ENCODE assay signal across 8 mouse cellular contexts in the genomic region with DNA sequence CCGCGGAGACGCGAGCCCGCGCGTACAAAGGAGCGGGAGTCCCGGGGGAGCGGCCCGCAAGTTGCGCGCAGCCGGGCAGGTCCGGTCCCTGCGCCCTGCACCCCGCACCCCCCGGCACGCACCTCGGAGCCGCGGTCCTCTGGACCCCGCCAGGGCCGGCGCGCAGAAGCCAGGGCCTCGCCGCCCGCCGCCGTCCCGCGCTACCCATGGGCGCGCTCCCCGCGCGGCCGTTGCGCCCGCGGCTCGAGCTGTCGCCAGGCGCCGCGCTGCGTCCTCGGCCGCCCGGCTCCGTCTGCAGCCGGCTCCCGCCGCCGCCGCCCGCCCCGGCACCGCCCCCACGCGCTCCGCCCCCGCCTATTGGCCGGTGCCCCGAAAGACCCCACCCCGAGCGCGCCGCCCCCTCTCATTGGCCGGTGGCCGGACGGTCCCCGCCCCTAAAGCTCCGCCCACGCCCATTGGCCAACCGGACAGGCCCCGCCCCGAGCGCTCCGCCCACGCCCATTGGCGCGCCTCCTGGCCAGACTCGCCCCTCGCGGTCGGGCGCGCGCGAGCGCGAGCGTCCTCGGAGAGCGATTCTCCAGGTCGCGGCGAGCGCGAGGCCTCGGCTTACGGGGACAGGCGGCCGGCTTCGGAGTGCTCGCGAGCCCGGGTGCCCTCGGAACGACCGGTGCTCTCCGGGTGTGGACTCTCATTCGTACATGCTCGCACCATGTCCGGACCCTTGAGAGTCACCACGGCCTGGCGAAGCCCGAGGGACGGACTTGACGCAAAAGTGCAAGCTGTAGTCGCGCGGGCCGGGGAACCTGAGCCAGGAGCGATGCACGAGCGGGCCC. TPM values are rescaled to one million over a fixed set of nuclear protein-coding genes. Genes with fewer than 3 reads are reported as not detected.
DNase-seq lines count a peak whose midpoint lies in the region; ATAC-seq and TF ChIP-seq lines count a peak whose summit lies in the region.

A gene (minus strand): TSS at position 276 of the 833 bp plus-strand sequence.

- H3K9me3 ChIP-seq in ES-Bruce4 (replicated peaks; ENCODE audit: control insufficient read depth, insufficient read depth, low read length, poor library complexity, severe bottlenecking), result no peaks in the 10 kb centered on the region
- no peaks in the 10 kb centered on the region for H3K9me3 ChIP-seq in forebrain, embryonic 14.5 days (replicated peaks; ENCODE audit: control insufficient read depth, low read length)
- H3K9me3 ChIP-seq in liver, postnatal 0 days (ENCODE audit: low read length), result no peaks in the 10 kb centered on the region
- H3K9me3 ChIP-seq in neural tube, embryonic 13.5 days, result no peaks in the 10 kb centered on the region

- H3K4me2 ChIP-seq in forebrain, embryonic 14.5 days (ENCODE audit: low read length), result peak within 1 kb of the TSS; percentile 91
- H3K4me2 ChIP-seq in liver, postnatal 0 days (ENCODE audit: low read depth, low read length), result peak within 1 kb of the TSS; percentile 93
- H3K4me2 ChIP-seq in neural tube, embryonic 13.5 days, result peak within 1 kb of the TSS; percentile 69

- no peak for TF ChIP-seq CTCF in ES-Bruce4 (IDR thresholded peaks at IDR 0.05; ENCODE audit: low read depth, low read length)
- no peak for TF ChIP-seq CTCF in liver, postnatal 0 days (IDR thresholded peaks at IDR 0.05; ENCODE audit: low read depth)

- under 1% methylated on average over 99 of the region's 129 CpGs for WGBS in forebrain, embryonic 14.5 days
- WGBS in liver, postnatal 0 days (ENCODE audit: insufficient replicate concordance), result under 1% methylated on average over 78 of the region's 129 CpGs
- 0% methylated on average over 92 of the region's 129 CpGs for WGBS in neural tube, embryonic 13.5 days

- peak; percentile 99 for DNase-seq in cerebellum, adult 11 months
- DNase-seq in forebrain, embryonic 14.5 days (ENCODE audit: low spot score), result peak; percentile 97
- peak; percentile 100 for DNase-seq in heart, postnatal 14 days
- peak; percentile 97 for DNase-seq in layer of hippocampus, adult 11-12 months (ENCODE audit: low spot score)
- peak; percentile 98 for DNase-seq in liver, postnatal 0 days
- peak; percentile 81 for DNase-seq in telencephalon, adult 2 months (ENCODE audit: low read depth, low spot score)

- H3K27me3 ChIP-seq in ES-Bruce4 (ENCODE audit: control insufficient read depth, insufficient read depth, low read length, poor library complexity, severe bottlenecking), result no peaks in the 10 kb centered on the region
- no peaks in the 10 kb centered on the region for H3K27me3 ChIP-seq in forebrain, embryonic 14.5 days (replicated peaks; ENCODE audit: control insufficient read depth, insufficient read depth, low read length)
- H3K27me3 ChIP-seq in liver, postnatal 0 days (ENCODE audit: insufficient read depth, low read length), result 0 out of 2 replicates have a peak, but pooled peaks cover 2% of the 10 kb centered on the region
- H3K27me3 ChIP-seq in neural tube, embryonic 13.5 days, result peaks cover 20% of the 10 kb centered on the region

- no peak within 1 kb of the TSS for H3K27ac ChIP-seq in ES-Bruce4 (ENCODE audit: insufficient read depth, low read length)
- H3K27ac ChIP-seq in forebrain, embryonic 14.5 days (ENCODE audit: low read depth, low read length), result peak within 1 kb of the TSS; percentile 48
- H3K27ac ChIP-seq in liver, postnatal 0 days (ENCODE audit: low read depth), result peak within 1 kb of the TSS; percentile 77
- peak within 1 kb of the TSS; percentile 85 for H3K27ac ChIP-seq in neural tube, embryonic 13.5 days (replicated peaks)

- peak within 1 kb of the TSS; percentile 82 for H3K4me3 ChIP-seq in ES-Bruce4 (ENCODE audit: low read depth, low read length)
- H3K4me3 ChIP-seq in forebrain, embryonic 14.5 days (ENCODE audit: low read depth, low read length), result peak within 1 kb of the TSS; percentile 77
- peak within 1 kb of the TSS; percentile 64 for H3K4me3 ChIP-seq in liver, postnatal 0 days (ENCODE audit: low read depth, low read length)
- H3K4me3 ChIP-seq in neural tube, embryonic 13.5 days, result peak within 1 kb of the TSS; percentile 86

- H3K9ac ChIP-seq in ES-Bruce4 (ENCODE audit: low read depth, poor library complexity, severe bottlenecking), result peak within 1 kb of the TSS; percentile 95
- peak within 1 kb of the TSS; percentile 82 for H3K9ac ChIP-seq in forebrain, embryonic 14.5 days (ENCODE audit: low read length)
- H3K9ac ChIP-seq in liver, postnatal 0 days (replicated peaks), result peak within 1 kb of the TSS; percentile 66
- peak within 1 kb of the TSS; percentile 86 for H3K9ac ChIP-seq in neural tube, embryonic 13.5 days

- ATAC-seq in forebrain, embryonic 14.5 days, result peak; percentile 93
- peak; percentile 90 for ATAC-seq in liver, postnatal 0 days
- peak; percentile 91 for ATAC-seq in neural tube, embryonic 13.5 days (ENCODE audit: low read depth)

- TF ChIP-seq EP300 in ES-Bruce4 (IDR thresholded peaks at IDR 0.05; ENCODE audit: insufficient read depth, low read depth, low read length), result no peak
- TF ChIP-seq EP300 in liver, postnatal 0 days (IDR thresholded peaks at IDR 0.05; ENCODE audit: low read depth), result no peak

- no peaks in the 10 kb centered on the region for H3K36me3 ChIP-seq in ES-Bruce4 (ENCODE audit: control insufficient read depth, insufficient read depth, low read length, poor library complexity, severe bottlenecking)
- no peaks in the 10 kb centered on the region for H3K36me3 ChIP-seq in forebrain, embryonic 14.5 days (ENCODE audit: control insufficient read depth, insufficient read depth, low read length)
- H3K36me3 ChIP-seq in liver, postnatal 0 days (replicated peaks; ENCODE audit: insufficient read depth, low read length), result no peaks in the 10 kb centered on the region
- no peaks in the 10 kb centered on the region for H3K36me3 ChIP-seq in neural tube, embryonic 13.5 days

- intact Hi-C loops in heart, postnatal 14 days (cut with DNase I), result loop anchor here (2.0 to 5.0 kb wide), 11 partner anchors 55 to 441 kb away; a partner anchor contains a TSS

- TF ChIP-seq POLR2A in ES-Bruce4 (IDR thresholded peaks at IDR 0.05; ENCODE audit: insufficient read depth, low read length), result peak; percentile 50

- H3K4me1 ChIP-seq in ES-Bruce4 (ENCODE audit: control insufficient read depth, insufficient read depth, low read length), result no peaks in the 10 kb centered on the region
- H3K4me1 ChIP-seq in forebrain, embryonic 14.5 days (ENCODE audit: control insufficient read depth, insufficient read depth, low read length), result peaks cover 21% of the 10 kb centered on the region
- peaks cover 20% of the 10 kb centered on the region for H3K4me1 ChIP-seq in liver, postnatal 0 days (ENCODE audit: insufficient read depth)
- H3K4me1 ChIP-seq in neural tube, embryonic 13.5 days (replicated peaks), result peaks cover 36% of the 10 kb centered on the region

RNA-seq across cellular contexts. Expression of the gene that starts here (rescaled TPM):
- 24.3 and 25.1 TPM in 2 replicates for polyA plus RNA-seq in ES-Bruce4 (2011; ENCODE audit: insufficient read depth, insufficient read length, low read depth, missing spikeins)
- 15.5 and 19.9 TPM in 2 replicates for polyA plus RNA-seq in forebrain, embryonic 14.5 days (2014; fragmentation: Nextera tagmentation; extraction: Ambion mirVana)
- total RNA-seq in heart, postnatal 14 days (2021), result 10 to 100 TPM; 46.6 to 48.3 TPM
- 0.44 and 0.47 TPM in 2 replicates for polyA plus RNA-seq in liver, postnatal 0 days (2015; fragmentation: Nextera tagmentation; extraction: Ambion mirVana)
- 19.7 and 22.9 TPM in 2 replicates for polyA plus RNA-seq in neural tube, embryonic 13.5 days (2015; fragmentation: Nextera tagmentation; extraction: Ambion mirVana)

Comparison
In these comparisons a context has a peak if more than half of its experiments do, and no peak if none do; other contexts are left out.
1. RNA of the gene that starts here (polyA plus RNA-seq): 24.3 to 25.1 TPM in ES-Bruce4, 19.7 to 22.9 TPM in neural tube, embryonic 13.5 days and 15.5 to 19.9 TPM in forebrain, embryonic 14.5 days; 0.44 to 0.47 TPM in liver, postnatal 0 days; every median in the first group is over 10 times any median in the second.
2. Peak in DNase-seq, ATAC-seq, H3K4me3 ChIP-seq, H3K27ac ChIP-seq, H3K9ac ChIP-seq and H3K4me2 ChIP-seq in liver, postnatal 0 days; RNA of the gene not detected or under 1 TPM.
3. Peak in every context shown above with its lines, with median percentiles within 50 percentile points of each other: H3K4me3 ChIP-seq, H3K9ac ChIP-seq, DNase-seq, ATAC-seq and H3K4me2 ChIP-seq.